Mouse (Mus musculus): ENCODE results near the gene Tnf.

DNA sequence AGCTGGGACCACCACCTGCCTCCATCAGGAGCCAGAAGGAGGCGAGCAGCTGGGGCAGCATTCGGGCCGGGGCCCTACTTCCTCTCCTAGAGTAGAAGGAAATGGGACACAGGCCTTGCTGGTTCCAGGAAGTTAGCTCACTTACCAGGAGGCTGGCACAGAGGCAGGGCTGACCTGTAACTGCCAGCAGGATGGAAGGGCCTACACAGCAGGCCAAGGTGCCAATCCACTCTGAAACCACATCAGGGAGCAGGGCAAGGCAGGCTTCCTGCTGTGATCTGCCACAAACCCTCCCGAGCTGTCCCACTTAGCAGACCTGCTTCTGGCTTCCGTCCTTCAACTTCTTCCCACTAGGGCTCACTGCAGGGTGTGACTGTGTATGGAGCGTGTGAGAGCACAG, 20.5 kb upstream of the Tnf start:
- TF ChIP-seq GATA1 (IDR thresholded peaks at IDR 0.05; ENCODE audit: borderline replicate concordance, low read length): peak; percentile 71; the same call in 1 of the 3 replicates
- TF ChIP-seq FLI1 (IDR thresholded peaks at IDR 0.05; ENCODE audit: low read length): no peak

Measured in megakaryocyte, embryonic 14.5 days (primary cell).